Mouse (Mus musculus): Measurements from ENCODE around the gene Fam171a2. TPM values are rescaled to one million over a fixed set of nuclear protein-coding genes. Genes with fewer than 3 reads are reported as not detected.
"Not testable (repeated sequence)": the region's sequence is repeated elsewhere in the genome, so short reads cannot be mapped to it uniquely, and the experiment has no call there.

The Fam171a2 gene
- polyA plus RNA-seq, 1 experiment from 2014 or later, result 15.2 TPM

GRCm38 (mm10) chr11:102411704-102412103 lies 35.8 kb downstream of the Fam171a2 start:
- ATAC-seq (ENCODE audit: low FRiP score), result no peak
- Histone ChIP-seq H3K9me3 (no peaks in the 10 kb centered on the region), H3K27me3 (no peaks in the 10 kb centered on the region), H3K4me1 (peaks cover 18% of the 10 kb centered on the region), H3K9ac (no peak overlapping the region), H3K4me2 (no peak overlapping the region), H3K4me3 (replicated peaks) (no peak overlapping the region), H3K36me3 (replicated peaks) (no peaks in the 10 kb centered on the region), H3K27ac (no peak overlapping the region)
- WGBS, result 8% methylated on average over 11 of the region's 11 CpGs

GRCm38 (mm10) chr11:102411061-102411460 lies 36.4 kb downstream of the Fam171a2 start:
- H3K4me2 ChIP-seq, result no peak overlapping the region
- H3K4me3 ChIP-seq (replicated peaks), result no peak overlapping the region
- H3K27ac ChIP-seq, result no peak overlapping the region
- no peaks in the 10 kb centered on the region for H3K9me3 ChIP-seq
- no peaks in the 10 kb centered on the region for H3K27me3 ChIP-seq
- 80% methylated on average over 3 of the region's 3 CpGs for WGBS
- no peak for ATAC-seq (ENCODE audit: low FRiP score)
- peaks cover 25% of the 10 kb centered on the region for H3K4me1 ChIP-seq
- H3K36me3 ChIP-seq (replicated peaks), result no peaks in the 10 kb centered on the region
- H3K9ac ChIP-seq, result no peak overlapping the region

GRCm38 (mm10) chr11:102410345-102410744 lies 37.1 kb downstream of the Fam171a2 start:
- H3K4me2 ChIP-seq; H3K4me3 ChIP-seq (replicated peaks); H3K9me3 ChIP-seq; ATAC-seq (ENCODE audit: low FRiP score); H3K27ac ChIP-seq; H3K27me3 ChIP-seq; H3K36me3 ChIP-seq (replicated peaks); H3K9ac ChIP-seq: not testable (repeated sequence)
- H3K4me1 ChIP-seq, result peaks cover 32% of the 10 kb centered on the region
- 97% methylated on average over 3 of the region's 3 CpGs for WGBS

- no peak overlapping the region for H3K9ac ChIP-seq
- no peak for ATAC-seq (ENCODE audit: low FRiP score)
- no peaks in the 10 kb centered on the region for H3K9me3 ChIP-seq
- H3K4me2 ChIP-seq, result no peak overlapping the region
- H3K27me3 ChIP-seq, result no peaks in the 10 kb centered on the region
- 75% methylated on average over 3 of the region's 3 CpGs for WGBS
- H3K4me3 ChIP-seq (replicated peaks), result no peak overlapping the region
- H3K4me1 ChIP-seq, result peaks cover 37% of the 10 kb centered on the region
- H3K36me3 ChIP-seq (replicated peaks), result peaks cover under 1% of the 10 kb centered on the region; the same call in 1 of the 2 replicates
- H3K27ac ChIP-seq, result no peak overlapping the region
Observed at GRCm38 (mm10) chr11:102409795-102410330, 37.6 kb downstream of the Fam171a2 start.

GRCm38 (mm10) chr11:102408888-102409794 lies 38.3 kb downstream of the Fam171a2 start:
- Histone ChIP-seq H3K27ac (peak overlapping the region; percentile 74), H3K4me3 (replicated peaks) (peak overlapping the region; percentile 80), H3K27me3 (no peaks in the 10 kb centered on the region), H3K9me3 (no peaks in the 10 kb centered on the region), H3K4me1 (peaks cover 42% of the 10 kb centered on the region), H3K9ac (0 out of 2 replicates have a peak overlapping the region, but pooled peaks have one; percentile 87), H3K36me3 (replicated peaks) (peaks cover 8% of the 10 kb centered on the region), H3K4me2 (peak overlapping the region; percentile 85)
- ATAC-seq (ENCODE audit: low FRiP score), result no peak
- 40% methylated on average over 15 of the region's 15 CpGs for WGBS

GRCm38 (mm10) chr11:102408344-102408876 lies 39.1 kb downstream of the Fam171a2 start:
- Histone ChIP-seq H3K4me3 (replicated peaks) (peak overlapping the region; percentile 80), H3K4me1 (peaks cover 42% of the 10 kb centered on the region), H3K27ac (peak overlapping the region; percentile 80), H3K9ac (0 out of 2 replicates have a peak overlapping the region, but pooled peaks have one; percentile 87), H3K9me3 (no peaks in the 10 kb centered on the region), H3K4me2 (peak overlapping the region; percentile 85), H3K27me3 (no peaks in the 10 kb centered on the region), H3K36me3 (replicated peaks) (peaks cover 15% of the 10 kb centered on the region)
- peak; percentile 89 for ATAC-seq (ENCODE audit: low FRiP score)
- under 1% methylated on average over 32 of the region's 32 CpGs for WGBS

GRCm38 (mm10) chr11:102407834-102408215 lies 39.7 kb downstream of the Fam171a2 start, which contains the start of gene Slc25a39:
Gene Slc25a39, minus strand, starts transcription at chr11:102407946.
- Histone ChIP-seq H3K9ac (peak within 1 kb of the TSS; percentile 87), H3K4me2 (peak within 1 kb of the TSS; percentile 85), H3K4me1 (peaks cover 42% of the 10 kb centered on the region), H3K36me3 (replicated peaks) (peaks cover 21% of the 10 kb centered on the region), H3K27me3 (no peaks in the 10 kb centered on the region), H3K9me3 (no peaks in the 10 kb centered on the region), H3K27ac (peak within 1 kb of the TSS; percentile 80), H3K4me3 (replicated peaks) (peak within 1 kb of the TSS; percentile 80)
- under 1% methylated on average over 19 of the region's 19 CpGs for WGBS
- ATAC-seq (ENCODE audit: low FRiP score), result peak; percentile 4; the same call in 1 of the 2 replicates

GRCm38 (mm10) chr11:102406900-102407833 lies 40.3 kb downstream of the Fam171a2 start:
- H3K27me3 ChIP-seq, result no peaks in the 10 kb centered on the region; the same call in 1 of the 2 replicates
- peak overlapping the region; percentile 80 for H3K27ac ChIP-seq
- peaks cover 42% of the 10 kb centered on the region for H3K4me1 ChIP-seq
- ATAC-seq (ENCODE audit: low FRiP score), result peak; percentile 73
- H3K36me3 ChIP-seq (replicated peaks), result peaks cover 27% of the 10 kb centered on the region
- H3K4me2 ChIP-seq, result peak overlapping the region; percentile 85
- H3K9me3 ChIP-seq, result no peaks in the 10 kb centered on the region
- peak overlapping the region; percentile 80 for H3K4me3 ChIP-seq (replicated peaks)
- under 1% methylated on average over 73 of the region's 85 CpGs for WGBS
- H3K9ac ChIP-seq, result peak overlapping the region; percentile 87

GRCm38 (mm10) chr11:102406401-102406800 lies 41.1 kb downstream of the Fam171a2 start:
- ATAC-seq (ENCODE audit: low FRiP score), result no peak
- peaks cover 35% of the 10 kb centered on the region for H3K36me3 ChIP-seq (replicated peaks)
- no peaks in the 10 kb centered on the region; the same call in 1 of the 2 replicates for H3K27me3 ChIP-seq
- WGBS, result 14% methylated on average over 3 of the region's 3 CpGs
- H3K4me2 ChIP-seq, result peak overlapping the region; percentile 85
- H3K4me1 ChIP-seq, result peaks cover 43% of the 10 kb centered on the region
- H3K9me3 ChIP-seq, result no peaks in the 10 kb centered on the region
- H3K27ac ChIP-seq, result 0 out of 2 replicates have a peak overlapping the region, but pooled peaks have one; percentile 80
- H3K9ac ChIP-seq, result peak overlapping the region; percentile 87
- H3K4me3 ChIP-seq (replicated peaks), result peak overlapping the region; percentile 80

- Histone ChIP-seq H3K27ac (no peak overlapping the region), H3K4me3 (replicated peaks) (peak overlapping the region; percentile 80; the same call in 1 of the 2 replicates), H3K9ac (peak overlapping the region; percentile 87), H3K36me3 (replicated peaks) (peaks cover 38% of the 10 kb centered on the region), H3K9me3 (no peaks in the 10 kb centered on the region), H3K4me1 (peaks cover 43% of the 10 kb centered on the region), H3K27me3 (peaks cover 3% of the 10 kb centered on the region), H3K4me2 (peak overlapping the region; percentile 85)
- WGBS, result 90% methylated on average over 11 of the region's 11 CpGs
- no peak for ATAC-seq (ENCODE audit: low FRiP score)
Observed at GRCm38 (mm10) chr11:102405544-102406285, 41.8 kb downstream of the Fam171a2 start.
